Mouse (Mus musculus) gastrocnemius, postnatal 36 days (tissue): Measurements from ENCODE around the gene Fam107b. TPM values are rescaled to one million over a fixed set of nuclear protein-coding genes. Genes with fewer than 3 reads are reported as not detected.

Experiments used
- DNase-seq, 2 experiments: peaks; one replicate each; pipeline ENCODE4 v3.0.0; 2022
- intact Hi-C: fragments of 180-260 bp; cut with DNase I; formaldehyde crosslinking; loops from one replicate; pipeline ENCODE4 v1.15.1; 2025
- total RNA-seq, 2 experiments: library from RNA; stranded (reverse); gene quantifications; 2 replicates each; pipeline ENCODE4 v1.2.3; 2021

Gene Fam107b
- total RNA-seq, 2 experiments from 2014 or later, result 1.8 to 2.2 TPM

DNA sequence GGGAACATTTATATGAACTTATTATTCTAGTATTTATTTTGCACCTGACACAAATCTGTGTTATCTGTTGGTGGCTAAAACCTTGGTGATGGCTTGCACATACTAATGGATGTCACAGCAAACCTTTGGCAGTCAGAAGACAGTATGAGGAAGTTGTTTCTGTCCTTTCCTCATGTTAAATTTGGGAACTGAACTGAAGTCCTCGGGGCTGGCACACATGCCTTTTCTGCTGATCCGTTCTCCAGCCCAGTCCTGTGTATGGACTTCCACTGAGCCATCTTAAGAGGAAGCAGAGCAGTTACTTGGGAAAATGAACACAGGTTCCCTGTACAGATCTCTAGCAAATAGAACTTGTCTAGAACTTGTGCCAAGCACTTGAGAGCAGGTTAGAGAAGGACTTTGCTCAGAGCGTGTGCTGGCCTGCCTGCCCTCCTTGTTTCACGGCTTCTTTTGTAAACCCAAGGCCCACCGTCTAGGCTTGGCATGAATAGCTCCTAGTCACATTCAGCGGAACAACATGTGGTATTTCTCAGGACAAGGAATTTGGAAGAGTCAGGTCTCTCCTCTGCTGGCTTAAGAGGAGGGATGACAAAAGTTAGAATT lies 190.0 kb downstream of the Fam107b start:
- DNase-seq, result no peak
- intact Hi-C loops, result no loop called here

DNA sequence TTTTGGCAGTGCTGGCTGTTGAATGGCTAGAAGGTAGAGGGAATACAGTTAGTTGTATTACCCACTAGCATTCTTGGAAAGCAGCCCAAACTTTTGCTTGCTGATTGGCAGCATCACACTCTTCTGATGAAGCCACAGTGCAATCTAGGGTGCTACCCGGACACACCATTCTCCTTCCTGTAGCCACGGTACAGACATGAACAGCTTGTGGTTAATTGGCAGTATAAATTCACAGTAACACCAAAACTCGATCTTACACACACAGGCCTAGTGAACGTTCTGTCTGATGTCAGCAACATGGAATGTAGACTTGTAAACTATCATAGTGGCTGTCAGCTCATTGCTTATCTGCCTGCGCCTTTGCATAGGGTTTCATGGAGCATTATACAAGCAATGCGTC lies 193.8 kb downstream of the Fam107b start:
- intact Hi-C loops, result no loop called here
- no peak for DNase-seq

DNA sequence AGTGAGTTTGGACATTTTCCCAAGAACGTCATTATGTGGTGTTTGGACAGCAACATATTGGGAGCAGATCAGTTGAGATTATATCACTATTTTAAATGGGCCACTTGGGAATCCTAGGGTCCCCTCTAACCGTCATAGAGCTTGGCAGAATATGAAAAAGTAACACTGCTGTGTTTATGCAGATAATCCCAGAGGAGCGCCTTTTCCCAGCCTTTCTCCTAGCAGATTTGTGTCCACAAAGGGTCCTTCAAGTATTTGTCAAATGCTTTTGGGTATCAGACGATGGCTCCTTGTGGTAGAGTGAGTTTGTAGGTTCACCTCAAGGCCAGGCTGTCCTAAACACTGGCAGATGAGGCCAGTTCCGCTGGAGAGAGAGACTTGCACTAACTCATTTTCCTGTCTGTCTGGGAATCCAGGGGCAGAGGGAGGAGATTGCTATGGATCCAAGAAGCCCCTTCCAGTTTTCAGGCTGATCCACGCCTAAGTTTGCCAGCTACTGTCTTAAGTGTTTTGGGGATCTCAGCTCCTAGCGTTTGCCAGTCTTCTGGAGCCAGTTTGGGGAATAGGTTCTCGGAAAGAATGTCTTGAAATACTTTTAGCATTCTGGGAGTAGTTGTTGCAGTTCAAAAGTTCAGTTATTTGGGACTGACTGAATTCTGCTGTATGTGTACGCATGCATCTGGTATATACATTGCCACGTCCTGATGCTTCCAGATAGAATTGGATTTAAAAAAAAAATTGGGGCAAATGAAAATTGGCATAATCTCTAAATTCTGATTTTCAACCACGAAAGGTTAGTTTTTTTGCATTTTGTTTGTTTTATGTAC lies 195.9 kb downstream of the Fam107b start:
- intact Hi-C loops, result loop anchor here (5.0 kb wide), 1 partner anchor 139 kb away; no protein-coding TSS in a partner anchor
- DNase-seq, result no peak

DNA sequence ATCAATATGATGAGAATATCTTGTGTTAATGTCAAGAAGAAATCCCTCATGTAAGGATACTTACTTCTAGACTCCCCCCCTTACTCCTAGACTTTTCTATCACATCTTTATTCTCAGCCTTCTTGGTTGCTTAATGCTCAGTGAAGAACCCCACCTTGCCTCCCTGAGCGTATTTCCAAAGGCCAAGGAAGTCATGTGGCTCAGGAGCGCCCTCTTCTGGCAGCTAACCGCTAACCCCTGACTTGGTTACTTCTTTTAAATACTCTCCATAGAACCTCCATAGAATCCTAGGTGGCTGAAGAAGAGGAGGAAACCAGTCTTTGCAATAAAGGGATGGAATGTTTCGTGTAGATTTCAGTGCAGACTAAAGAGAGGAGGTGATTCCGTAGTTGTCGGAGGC lies 199.0 kb downstream of the Fam107b start:
- DNase-seq, result peak; percentile 25 to 48
- intact Hi-C loops, result loop anchor here (5.0 kb wide), 1 partner anchor 142 kb away; no protein-coding TSS in a partner anchor

DNA sequence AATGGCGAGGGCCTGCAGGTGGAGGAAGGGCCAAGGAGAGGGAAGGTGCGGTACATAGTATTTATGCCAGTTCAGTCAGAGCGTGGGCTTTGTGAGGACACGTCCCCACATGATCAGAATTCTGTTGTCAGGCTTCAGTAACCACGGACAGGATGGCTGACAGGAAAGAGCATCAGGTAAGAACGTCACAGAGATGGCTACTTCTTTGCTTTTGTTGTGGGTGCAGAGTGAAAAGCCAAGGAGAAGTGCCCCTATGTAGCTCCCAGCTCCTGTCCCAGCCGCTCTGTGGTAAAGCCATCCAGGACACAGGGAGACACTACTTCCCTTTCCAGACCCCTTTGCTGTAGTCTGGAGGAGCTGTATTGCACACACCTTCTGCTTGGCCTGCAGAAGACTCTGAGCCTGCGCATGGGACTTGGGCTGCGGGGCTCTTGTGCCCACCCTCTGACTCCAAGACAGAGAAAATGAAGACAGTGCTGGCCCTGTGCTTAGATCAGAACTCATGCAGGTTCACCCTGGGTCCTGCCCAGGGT lies 199.6 kb downstream of the Fam107b start:
- intact Hi-C loops, result loop anchor here (5.0 kb wide), 2 partner anchors 143 to 228 kb away; no protein-coding TSS in a partner anchor
- no peak for DNase-seq

DNA sequence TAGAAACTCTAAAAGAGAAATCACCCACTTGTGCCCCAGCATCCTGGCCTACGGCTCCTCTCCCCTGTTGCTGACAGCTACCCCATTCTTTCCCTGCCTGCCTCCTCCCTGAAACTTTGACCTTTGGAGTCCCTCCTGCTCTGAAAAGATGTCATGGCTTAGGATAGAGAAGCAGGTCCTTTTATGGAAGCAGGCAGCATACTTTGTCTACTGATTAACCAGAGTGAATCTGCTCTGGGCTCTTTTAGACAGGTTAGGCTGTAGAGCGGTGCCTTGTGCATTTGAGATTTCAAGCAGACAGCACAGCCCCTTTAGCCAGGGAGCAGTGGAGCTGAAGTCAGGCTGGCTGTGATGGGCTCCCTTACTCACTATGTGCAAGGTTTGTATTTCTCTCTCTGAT lies 200.1 kb downstream of the Fam107b start:
- intact Hi-C loops, result loop anchor here (5.0 kb wide), 1 partner anchor 228 kb away; no protein-coding TSS in a partner anchor
- no peak for DNase-seq

DNA sequence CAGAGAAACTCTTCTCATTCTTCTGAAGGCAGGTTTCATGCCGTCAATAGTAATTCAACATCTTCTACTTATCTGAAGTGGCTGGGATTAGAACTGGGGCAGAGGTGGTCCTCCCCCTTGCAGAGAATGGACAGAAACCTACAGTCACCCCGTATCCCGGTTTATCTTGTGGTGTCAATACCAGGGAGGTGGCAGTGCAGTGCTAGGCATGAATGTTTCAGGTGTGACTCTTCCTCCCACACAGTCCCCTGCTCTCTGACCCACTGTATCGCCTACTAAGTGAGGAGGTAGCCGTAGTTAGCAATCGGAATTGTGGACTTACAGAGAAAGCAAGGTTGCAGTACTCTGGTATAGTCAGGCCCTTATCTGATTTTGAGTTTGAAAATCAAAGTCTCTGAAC lies 201.2 kb downstream of the Fam107b start:
- intact Hi-C loops, result loop anchor here (5.0 kb wide), 1 partner anchor 229 kb away; no protein-coding TSS in a partner anchor

DNA sequence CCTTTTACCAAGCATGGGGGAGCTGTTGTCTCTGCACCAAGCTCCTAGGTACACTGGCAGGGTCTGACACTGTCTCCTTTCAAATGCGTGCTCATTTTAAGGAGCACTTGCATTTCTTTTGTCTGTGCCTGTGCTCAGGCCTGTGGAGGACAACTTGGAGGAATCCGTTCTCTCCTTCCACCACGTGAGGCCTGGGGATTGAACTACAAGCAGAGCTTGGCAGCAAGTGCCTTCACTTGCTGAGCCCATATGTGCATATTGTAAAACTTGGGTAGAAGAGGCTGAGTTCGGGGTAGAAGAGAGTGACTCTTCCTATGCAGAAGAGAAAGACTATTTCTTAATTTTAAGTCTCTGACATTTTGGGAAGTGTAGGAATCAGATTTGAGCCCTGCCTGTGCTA lies 202.8 kb downstream of the Fam107b start:
- intact Hi-C loops, result loop anchor here (5.0 kb wide), 1 partner anchor 231 kb away; no protein-coding TSS in a partner anchor
- no peak for DNase-seq

More for the DNA sequence above, 201.2 kb downstream of the Fam107b start:
- no peak for DNase-seq

DNA sequence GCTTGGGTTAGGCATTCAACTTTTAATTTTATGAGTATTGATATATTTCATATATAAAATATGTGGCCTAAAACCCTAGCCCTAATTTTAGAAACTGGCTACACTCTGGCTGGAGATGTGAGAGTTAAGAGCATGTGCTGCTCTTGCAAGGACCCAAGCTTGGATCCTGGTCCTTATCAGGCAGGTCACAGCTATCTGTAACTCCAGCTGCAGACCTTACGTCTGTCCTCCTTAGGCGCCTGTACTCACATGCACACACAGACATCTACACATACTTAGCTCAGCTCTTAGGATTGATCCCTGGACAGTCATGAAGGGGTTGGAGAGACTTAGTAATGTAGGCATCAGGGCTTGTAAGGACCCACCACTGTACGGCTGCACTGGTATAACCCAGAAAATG lies 205.3 kb downstream of the Fam107b start:
- intact Hi-C loops, result no loop called here

DNA sequence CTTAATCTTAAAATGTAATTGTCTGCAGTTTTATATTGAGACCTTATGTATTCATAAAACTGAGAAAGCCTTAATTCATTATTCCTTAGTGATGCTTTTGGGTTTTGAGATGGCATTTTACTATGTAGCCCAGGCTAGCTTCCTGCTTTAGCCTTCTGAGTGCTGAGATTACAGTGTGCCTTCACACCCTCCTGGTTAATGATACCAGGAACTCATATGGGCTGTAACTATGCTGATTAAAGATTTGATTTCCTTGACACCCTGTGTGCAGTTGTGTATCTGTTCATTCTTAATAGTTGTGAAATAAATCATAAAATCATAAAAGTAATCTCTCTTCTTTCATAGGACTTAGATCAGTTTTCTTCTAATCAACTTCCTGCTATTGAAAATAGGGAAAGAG lies 205.8 kb downstream of the Fam107b start:
- DNase-seq, result no peak
- intact Hi-C loops, result no loop called here

More for the DNA sequence above, 205.3 kb downstream of the Fam107b start:
- DNase-seq, result no peak

DNA sequence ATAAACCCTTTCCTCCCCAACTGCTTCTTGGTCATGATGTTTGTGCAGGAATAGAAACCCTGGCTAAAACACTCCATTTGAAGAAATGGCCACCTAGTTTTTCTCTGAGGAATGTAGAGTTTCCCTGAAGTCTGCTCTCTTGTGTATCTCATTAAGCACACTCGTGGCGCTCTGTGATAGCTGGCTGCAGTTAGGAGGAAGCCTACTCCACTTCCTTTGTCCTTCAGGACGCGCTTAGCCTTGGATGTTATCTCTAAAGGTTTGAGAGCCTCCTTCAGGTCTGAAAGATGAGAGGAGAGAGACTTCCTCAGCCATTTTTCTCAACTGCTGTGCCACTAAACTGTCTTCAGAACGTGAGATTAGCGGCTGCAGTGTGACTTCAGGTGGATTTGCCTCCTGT lies 207.4 kb downstream of the Fam107b start:
- intact Hi-C loops, result no loop called here
- no peak for DNase-seq

DNA sequence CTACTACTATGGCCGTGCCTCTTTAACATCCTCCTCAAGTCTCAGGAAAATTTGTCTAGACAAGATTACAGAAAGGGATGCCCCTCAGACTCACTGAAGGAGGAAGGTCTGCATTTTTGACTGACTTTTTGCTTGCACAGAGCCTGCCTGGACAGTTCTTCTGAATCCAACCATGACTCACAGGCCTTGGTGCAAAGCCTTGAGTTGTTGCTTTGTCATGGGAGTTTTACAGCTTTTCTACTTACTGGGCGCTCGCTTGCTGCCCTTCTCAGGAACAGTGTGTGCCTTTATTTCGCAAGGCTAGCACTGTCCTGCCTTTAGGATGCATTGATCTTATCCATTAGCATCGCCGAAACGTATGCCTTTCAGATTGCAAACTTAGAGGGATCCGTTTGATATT lies 215.3 kb downstream of the Fam107b start:
- no peak for DNase-seq
- intact Hi-C loops, result no loop called here

DNA sequence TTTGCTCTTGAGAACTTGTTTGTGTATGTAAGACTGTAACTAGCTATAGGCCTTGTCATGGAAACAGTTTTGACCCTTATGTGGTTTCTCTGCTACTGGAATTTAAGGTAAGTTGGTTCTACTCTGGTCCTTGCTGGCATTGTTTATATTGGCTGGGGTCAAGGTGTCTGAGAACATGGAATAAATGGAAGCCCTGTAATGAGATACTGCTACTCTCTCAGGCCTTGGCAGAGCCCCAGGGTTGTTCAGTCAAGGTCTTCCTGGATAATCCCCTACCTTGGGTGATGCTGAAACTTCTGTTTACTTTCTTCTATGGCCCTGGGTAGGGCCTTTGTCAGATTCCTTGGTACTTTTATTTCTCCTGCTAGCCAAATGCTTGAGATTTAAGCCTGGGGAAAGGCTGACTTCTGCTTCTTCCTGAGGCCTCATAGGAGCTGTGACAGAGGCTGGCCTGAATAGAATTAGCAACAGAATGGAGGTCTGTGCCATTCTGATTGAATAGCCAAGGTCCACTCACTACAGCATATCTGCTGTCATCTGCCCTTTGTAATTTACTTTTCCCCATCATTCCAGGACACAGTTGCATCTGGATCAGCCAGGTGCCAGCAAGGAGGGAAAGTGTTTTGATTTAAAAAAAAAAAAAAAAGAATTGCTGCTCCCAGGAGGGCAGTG lies 217.6 kb downstream of the Fam107b start:
- intact Hi-C loops, result no loop called here
- DNase-seq, result no peak

DNA sequence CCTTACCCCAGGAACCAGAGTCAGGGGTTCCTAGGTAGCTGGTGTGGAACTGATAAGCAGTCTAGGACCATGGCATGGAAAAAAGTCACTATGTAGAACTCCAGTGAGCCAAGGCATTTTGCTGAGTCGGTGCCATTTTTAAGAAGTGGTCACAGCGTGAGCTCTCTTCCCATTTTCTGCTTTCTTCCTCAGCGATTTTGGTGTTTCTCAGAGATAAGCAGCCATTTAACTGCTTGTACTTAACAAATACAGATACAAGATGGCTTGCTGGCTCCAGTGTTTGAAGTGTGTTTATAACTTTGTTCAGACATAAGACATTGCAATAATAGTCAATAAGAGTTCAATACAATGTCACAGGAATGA lies 218.1 kb downstream of the Fam107b start:
- intact Hi-C loops, result no loop called here
- no peak for DNase-seq

DNA sequence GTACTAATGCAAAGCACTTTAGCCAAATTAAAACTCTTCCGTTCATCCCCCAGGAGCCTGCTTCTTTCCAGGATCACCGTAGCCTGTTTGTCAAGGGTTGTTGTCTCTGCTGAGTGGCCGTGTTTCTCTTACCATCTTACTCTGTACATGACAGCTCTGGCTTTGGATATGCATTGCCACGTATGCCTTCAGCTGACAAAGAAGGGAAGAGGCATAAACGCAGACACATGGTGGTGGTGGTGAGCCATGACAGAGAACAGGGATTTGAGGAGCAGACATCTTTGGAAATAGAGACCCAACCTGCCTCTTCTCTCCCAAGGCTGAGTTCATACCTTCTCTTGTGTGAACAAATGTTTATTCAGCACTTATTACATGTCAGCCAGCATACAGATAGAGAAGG lies 226.3 kb downstream of the Fam107b start:
- DNase-seq, result no peak
- intact Hi-C loops, result loop anchor here (10.0 kb wide), 1 partner anchor 452 kb away; no protein-coding TSS in a partner anchor

DNA sequence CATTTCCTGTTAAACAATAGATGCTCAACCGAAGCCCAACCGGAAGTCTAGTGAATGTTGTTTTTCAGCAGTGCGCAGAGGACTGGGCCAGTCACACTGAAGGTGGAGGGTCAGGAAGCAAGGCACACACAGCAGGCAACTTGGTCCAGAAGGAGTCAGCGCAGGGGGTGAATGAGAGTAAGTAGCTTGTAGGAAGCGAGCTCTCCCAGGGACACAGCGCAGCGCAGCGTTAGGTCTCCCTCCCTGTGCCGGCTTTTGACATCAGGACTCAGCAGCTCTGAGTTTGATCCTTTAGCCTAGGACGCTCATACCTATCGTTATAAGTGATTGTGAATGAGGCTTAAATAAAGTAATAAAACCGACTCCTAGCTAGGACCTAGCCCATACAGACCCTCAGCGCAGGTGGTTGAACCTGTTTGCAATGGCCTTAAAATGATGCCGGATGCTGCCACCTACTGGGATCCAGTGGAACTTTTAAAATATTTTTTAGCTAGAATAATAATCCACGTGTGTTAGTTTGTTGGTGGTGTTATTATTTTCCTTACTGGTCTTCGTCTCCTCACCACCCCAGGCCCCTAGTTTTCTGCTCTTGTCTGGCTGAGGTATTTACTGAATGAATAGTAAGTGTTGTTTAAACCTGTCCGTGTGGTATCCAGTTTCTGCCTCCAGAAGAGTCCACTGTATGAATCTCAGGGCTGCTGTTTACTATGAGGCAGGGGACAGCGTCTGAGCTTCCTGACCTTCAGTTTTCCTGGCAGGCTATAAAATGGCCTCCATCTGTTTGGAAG lies 229.7 kb downstream of the Fam107b start:
- intact Hi-C loops, result loop anchor here (10.0 kb wide), 2 partner anchors 255 to 455 kb away; no protein-coding TSS in a partner anchor
- no peak for DNase-seq

DNA sequence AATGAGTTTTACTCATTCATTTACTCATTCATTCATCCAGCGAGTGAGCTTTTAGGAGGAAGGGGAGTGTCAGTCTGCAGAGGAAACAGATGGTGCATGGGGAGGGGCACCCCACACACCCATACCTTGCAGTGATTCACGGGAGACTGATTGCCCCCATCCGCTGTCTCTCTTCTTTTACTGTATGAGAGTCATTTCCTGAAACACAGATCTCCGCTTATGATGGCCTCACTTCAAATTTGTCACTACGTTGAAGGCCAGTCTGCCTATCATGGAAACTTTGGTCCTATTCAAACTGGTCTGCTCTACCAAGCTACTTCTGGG lies 230.2 kb downstream of the Fam107b start:
- intact Hi-C loops, result loop anchor here (10.0 kb wide), 1 partner anchor 256 kb away; no protein-coding TSS in a partner anchor
- DNase-seq, result no peak

DNA sequence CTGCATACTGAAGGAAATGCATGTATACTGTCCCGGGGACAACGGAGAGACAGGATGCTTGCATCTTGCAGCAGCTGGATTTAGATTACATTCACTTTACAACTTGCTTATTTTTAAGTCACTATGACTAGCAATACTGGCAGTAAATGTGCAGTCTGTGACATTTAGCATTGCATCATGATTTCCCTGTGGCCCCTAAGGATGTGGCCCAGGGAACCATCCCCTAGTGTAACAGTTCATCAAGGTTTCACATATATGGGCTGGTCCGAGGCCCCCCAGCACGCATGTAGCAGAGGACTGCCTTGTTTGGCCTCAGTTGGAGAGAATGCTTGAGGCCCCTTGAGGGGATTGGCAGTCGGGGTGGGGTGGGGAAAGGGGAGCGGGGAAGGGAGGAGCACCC lies 235.5 kb downstream of the Fam107b start:
- DNase-seq, result no peak
- intact Hi-C loops, result loop anchor here (10.0 kb wide), 1 partner anchor 261 kb away; no protein-coding TSS in a partner anchor

DNA sequence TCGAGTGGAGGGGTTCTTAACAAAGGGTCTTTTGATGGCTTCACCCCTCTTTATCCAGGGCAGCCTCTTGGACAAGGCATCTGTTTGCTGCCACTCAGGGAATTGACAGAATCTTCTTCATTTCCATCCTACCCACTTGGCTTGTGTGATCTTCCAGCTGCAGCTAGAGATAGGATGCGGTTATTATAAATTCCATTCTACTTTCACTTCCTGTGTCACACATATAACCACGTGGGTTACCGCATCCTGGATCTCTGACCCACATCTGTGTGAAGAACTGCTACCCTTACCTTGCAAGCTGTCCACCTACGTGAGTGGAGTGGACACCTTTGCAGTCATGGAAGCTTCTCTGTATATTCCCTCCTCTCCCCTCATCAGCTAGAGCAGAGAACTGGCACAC lies 240.0 kb downstream of the Fam107b start:
- DNase-seq, result no peak
- intact Hi-C loops, result loop anchor here (10.0 kb wide), 2 partner anchors 504 to 1054 kb away; no protein-coding TSS in a partner anchor

DNA sequence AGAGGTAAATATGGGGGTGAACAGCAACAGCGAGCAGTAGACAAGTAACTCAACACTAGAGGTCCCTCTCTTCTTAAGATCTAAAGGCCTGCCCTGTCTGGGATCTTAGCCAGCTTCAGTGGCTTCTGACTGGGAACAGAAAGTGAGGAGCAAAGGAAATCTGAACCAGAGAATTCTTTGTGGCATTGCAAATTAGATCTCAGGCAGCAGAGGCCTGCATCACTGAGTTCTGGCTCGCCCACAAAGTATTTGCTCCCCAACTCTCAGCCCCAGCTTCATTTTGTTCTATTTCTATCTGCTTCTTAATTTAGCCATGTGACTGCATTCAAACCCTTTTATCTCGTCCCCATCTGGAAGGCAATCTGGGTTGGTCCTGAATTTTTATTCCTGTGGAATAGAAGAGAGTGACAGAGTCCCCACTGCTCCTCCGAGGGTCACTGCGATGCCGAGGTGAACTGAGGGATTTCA lies 245.9 kb downstream of the Fam107b start:
- intact Hi-C loops, result loop anchor here (5.0 to 10.0 kb wide), 3 partner anchors 499 to 1049 kb away; no protein-coding TSS in a partner anchor
- DNase-seq, result peak; percentile 23 to 32
